ENCODE assay signal across 20 mouse cellular contexts in the genomic region with DNA sequence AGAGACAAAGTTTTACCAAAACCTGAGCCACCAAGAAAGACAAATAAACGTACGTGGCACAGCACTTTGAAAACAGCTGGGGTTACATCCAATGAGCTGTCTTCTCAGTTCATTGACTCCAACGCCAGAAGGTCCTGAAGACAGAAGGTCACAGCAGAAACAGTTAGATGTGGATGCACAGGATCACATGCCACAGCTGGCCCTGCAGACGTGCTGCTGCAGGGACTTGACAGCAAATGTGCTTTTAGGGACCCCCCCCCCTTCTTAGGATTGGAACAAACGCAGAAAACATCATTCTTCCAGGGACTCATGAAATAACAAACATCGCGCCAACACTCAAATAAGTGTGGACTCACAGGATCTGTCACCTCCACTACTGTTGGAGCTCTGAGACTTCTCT. TPM values are rescaled to one million over a fixed set of nuclear protein-coding genes. Genes with fewer than 3 reads are reported as not detected.
"Had no signal": no experiment of that assay in that cellular context is flagged by ENCODE, and none has a peak within 500 bp of the region (broad histone marks: within the 10 kb centered on the region; RNA-seq: fewer than 3 reads in every experiment).

No protein-coding gene starts in this region.

- H3K4me1 ChIP-seq: neural tube, embryonic 15.5 days; stomach, embryonic 15.5 days had no signal

- H3K9ac ChIP-seq: neural tube, embryonic 15.5 days; stomach, embryonic 15.5 days had no signal

- H3K4me2 ChIP-seq: neural tube, embryonic 15.5 days; stomach, embryonic 15.5 days had no signal

- H3K36me3 ChIP-seq: neural tube, embryonic 15.5 days; stomach, embryonic 15.5 days had no signal

- H3K4me3 ChIP-seq: neural tube, embryonic 15.5 days; stomach, embryonic 15.5 days had no signal

- H3K27me3 ChIP-seq: neural tube, embryonic 15.5 days; stomach, embryonic 15.5 days had no signal

- H3K27ac ChIP-seq: neural tube, embryonic 15.5 days; stomach, embryonic 15.5 days; stomach, postnatal 0 days had no signal

- DNase-seq: retina, postnatal 1 day; right cerebral cortex, adult 18-20 months; right cerebral cortex, postnatal 14 days; right cerebral cortex, postnatal 25 days; right cerebral cortex, postnatal 4 days; spleen, adult 18-20 months; thymus, adult 18-20 months; thymus, adult 2 months; thymus, postnatal 14 days; thymus, postnatal 25 days; thymus, postnatal 36 days; thymus, postnatal 4 days had no signal

- H3K9me3 ChIP-seq: neural tube, embryonic 15.5 days; stomach, embryonic 15.5 days had no signal

RNA-seq across cellular contexts. Expression of gene C2cd6, which starts 34.2 kb away (rescaled TPM):
- polyA plus RNA-seq: small intestine, adult 2 months; spleen, adult 2 months; stomach, embryonic 14.5 days; stomach, embryonic 15.5 days; stomach, postnatal 0 days; thymus, adult 2 months; thymus, postnatal 0 days; urinary bladder, adult 2 months had no signal
